Mouse (Mus musculus) liver, embryonic 14.5 days (tissue): ENCODE measurements around the gene Trnau1ap. TPM values are rescaled to one million over a fixed set of nuclear protein-coding genes. Genes with fewer than 3 reads are reported as not detected.
A peak's percentile ranks its signal among the peaks of the same experiment; 100 is the strongest.

Experiments
- ATAC-seq: fragments of 200-750 bp; cut with Nextera tagmentation; 2 replicates; pipeline ENCODE4 v1.8.0; 2017; ENCODE audit warnings: moderate number of reproducible peaks, mild to moderate bottlenecking, moderate library complexity; ENCODE audit not compliant: insufficient read depth
- DNase-seq, 3 experiments: peaks; one replicate each; pipeline ENCODE4 v3.0.0-alpha.2; 2012 to 2013; ENCODE audit warnings: low read depth in 3 of 3, low spot score in 3 of 3
- H3K27ac ChIP-seq: fragments of 300-500 bp; sonication (generic); 2 replicates; pipeline ENCODE4 v1.5.1; 2014; ENCODE audit warnings: moderate library complexity, mild to moderate bottlenecking, control low read depth, inconsistent platforms
- H3K27me3 ChIP-seq: fragments of 300-500 bp; sonication (generic); 2 replicates; pipeline ENCODE4 v1.6.1; 2014; ENCODE audit warnings: mild to moderate bottlenecking, low read length, moderate library complexity; ENCODE audit not compliant: control insufficient read depth, insufficient read depth
- H3K36me3 ChIP-seq: fragments of 300-500 bp; sonication (generic); replicated peaks from 2 replicates; pipeline ENCODE4 v1.6.1; 2014; ENCODE audit warnings: low read depth; ENCODE audit not compliant: control insufficient read depth, insufficient read depth
- H3K4me1 ChIP-seq, 2 experiments: fragments of 200-500 bp in 1 of 2; fragments of 300-500 bp in 1 of 2; sonication (generic) in 1 of 2; replicated peaks; 2 replicates each; pipeline ENCODE4 v1.6.1; 2012 to 2014; ENCODE audit warnings: antibody characterized with exemption in 1 of 2, inconsistent platforms in 1 of 2, low read length in 1 of 2; ENCODE audit not compliant: control insufficient read depth in 2 of 2, insufficient read depth in 2 of 2
- H3K4me2 ChIP-seq: fragments of 300-500 bp; sonication (generic); 2 replicates; pipeline ENCODE4 v1.6.1; 2014; ENCODE audit warnings: low read depth, mild to moderate bottlenecking, control low read depth, moderate library complexity
- H3K4me3 ChIP-seq, 2 experiments: fragments of 200-500 bp in 1 of 2; fragments of 300-500 bp in 1 of 2; sonication (generic) in 1 of 2; 2 replicates each; pipeline ENCODE4 v1.5.1; 2012 to 2014; ENCODE audit warnings: low read depth in 2 of 2, low read length in 2 of 2, mild to moderate bottlenecking in 2 of 2, control low read depth in 1 of 2, inconsistent platforms in 1 of 2, moderate library complexity in 1 of 2; ENCODE audit not compliant: insufficient read depth in 1 of 2
- H3K9ac ChIP-seq: fragments of 300-500 bp; sonication (generic); replicated peaks from 2 replicates; pipeline ENCODE4 v1.6.1; 2014; ENCODE audit warnings: mild to moderate bottlenecking, control low read depth, moderate library complexity
- H3K9me3 ChIP-seq: fragments of 300-500 bp; sonication (generic); 2 replicates; pipeline ENCODE4 v1.6.1; 2016; ENCODE audit warnings: low read length, mixed read lengths; ENCODE audit not compliant: control insufficient read depth
- CTCF ChIP-seq: IDR thresholded peaks from 2 replicates; pipeline ENCODE4 v1.5.1; 2016; ENCODE audit warnings: antibody characterized with exemption, low read depth, control low read depth
- EP300 ChIP-seq: IDR thresholded peaks from 2 replicates; pipeline ENCODE4 v1.6.1; 2016; ENCODE audit warnings: antibody characterized with exemption, low read depth
- WGBS: fragments of 180-500 bp; shearing (Covaris S2); extraction: QIAGEN DNeasy Blood & Tissue Kit; methylation state at CpG from one replicate; pipeline ENCODE4 v1.1.7; 2014; ENCODE audit not compliant: insufficient replicate concordance; 5-methylcytosine and 5-hydroxymethylcytosine counted together
- polyA plus RNA-seq, 2 experiments: library from polyadenylated mRNA; depleted of rRNA in 1 of 2; stranded (reverse) in 1 of 2; unstranded in 1 of 2; fragments of >200 nt; fragmentation: Nextera tagmentation in 1 of 2; extraction: Ambion mirVana in 1 of 2; gene quantifications; 2 replicates each; pipeline versions ENCODE4 v1.2.1 to v1.2.3; 2012 to 2014

The Trnau1ap gene
- polyA plus RNA-seq, 2 experiments, result 8.8 to 36.6 TPM

DNA sequence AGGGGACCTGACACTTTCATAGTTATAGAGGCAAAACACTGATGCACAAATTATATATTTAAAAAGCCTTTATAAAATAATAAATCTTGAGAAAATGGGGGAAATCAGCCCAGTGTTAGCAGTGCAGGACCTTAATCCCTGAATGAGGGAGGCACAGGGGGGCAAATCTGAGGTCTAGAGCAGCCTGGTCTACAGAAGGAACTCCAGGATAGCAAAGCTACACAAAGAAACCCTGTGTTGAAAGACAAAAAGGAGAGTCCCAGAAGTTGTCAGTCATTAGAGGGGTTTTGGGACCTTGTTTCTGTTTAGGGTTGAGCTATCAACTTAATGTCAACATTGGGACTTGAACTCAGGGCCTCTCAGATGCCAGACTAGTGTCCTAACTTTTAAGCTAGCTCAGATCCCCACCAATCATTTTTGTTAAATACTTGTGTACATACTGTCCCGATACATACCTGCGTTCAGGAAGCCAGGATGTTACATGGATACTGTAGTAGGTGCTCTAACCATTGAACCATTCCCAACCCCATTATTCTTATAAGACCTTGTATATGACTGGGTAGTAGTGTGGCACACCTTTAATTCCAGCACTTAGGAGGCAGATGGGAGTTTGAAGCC is 20.9 kb upstream of the Trnau1ap start:
- 17% methylated on average over 2 of the region's 2 CpGs for WGBS
- H3K4me3 ChIP-seq, result no peak overlapping the region
- ATAC-seq (0 out of 2 replicates have a peak, but pooled peaks have one; percentile 0), DNase-seq (no peak)
- H3K9ac ChIP-seq, result no peak overlapping the region
- H3K36me3 ChIP-seq, result peaks cover 14% of the 10 kb centered on the region
- H3K4me2 ChIP-seq, result no peak overlapping the region
- no peaks in the 10 kb centered on the region for H3K27me3 ChIP-seq
- H3K27ac ChIP-seq, result peak overlapping the region; percentile 93
- peaks cover 4 to 18% of the 10 kb centered on the region in 2 experiments for H3K4me1 ChIP-seq
- no peaks in the 10 kb centered on the region for H3K9me3 ChIP-seq
- TF ChIP-seq EP300, result no peak; the same call in 1 of the 2 replicates
- no peak for TF ChIP-seq CTCF

DNA sequence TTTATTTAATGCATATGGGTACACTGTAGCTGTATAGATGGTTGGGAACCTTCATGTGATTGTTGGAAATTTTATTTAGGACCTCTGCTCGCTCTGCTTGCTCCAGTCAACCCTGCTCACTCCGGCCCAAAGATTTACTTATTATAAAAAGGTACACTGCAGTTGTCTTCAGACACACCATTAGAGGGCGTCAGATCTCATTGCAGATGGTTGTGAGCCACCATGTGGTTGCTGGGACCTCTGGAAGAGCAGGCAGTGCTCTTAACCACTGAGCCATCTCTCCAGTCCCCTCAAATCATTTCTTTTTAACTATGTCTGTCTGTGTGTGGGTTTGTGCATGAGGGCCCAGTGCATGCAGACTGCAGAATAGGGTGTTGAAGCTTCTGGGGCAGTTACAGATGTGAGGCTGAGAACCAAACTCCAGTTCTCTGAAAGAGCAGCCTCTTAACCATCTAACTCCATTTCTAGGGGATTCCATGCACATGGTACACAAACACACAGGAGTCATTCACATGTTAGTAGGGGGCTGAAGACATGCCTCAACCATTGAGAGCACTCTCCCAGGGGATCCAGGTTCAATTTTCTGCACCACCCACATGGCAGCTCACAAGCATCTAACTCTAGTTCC is 20.3 kb upstream of the Trnau1ap start:
- DNase-seq (no peak), ATAC-seq (no peak)
- Histone ChIP-seq H3K27ac (peak overlapping the region; percentile 14; the same call in 1 of the 2 replicates), H3K9ac (no peak overlapping the region), H3K27me3 (no peaks in the 10 kb centered on the region), H3K9me3 (no peaks in the 10 kb centered on the region), H3K36me3 (peaks cover 14% of the 10 kb centered on the region), H3K4me1 (peaks cover 3 to 16% of the 10 kb centered on the region in 2 experiments), H3K4me3 (no peak overlapping the region), H3K4me2 (no peak overlapping the region)
- TF ChIP-seq EP300 (no peak), CTCF (peak; percentile 46)
- 40% methylated on average over 3 of the region's 3 CpGs for WGBS

DNA sequence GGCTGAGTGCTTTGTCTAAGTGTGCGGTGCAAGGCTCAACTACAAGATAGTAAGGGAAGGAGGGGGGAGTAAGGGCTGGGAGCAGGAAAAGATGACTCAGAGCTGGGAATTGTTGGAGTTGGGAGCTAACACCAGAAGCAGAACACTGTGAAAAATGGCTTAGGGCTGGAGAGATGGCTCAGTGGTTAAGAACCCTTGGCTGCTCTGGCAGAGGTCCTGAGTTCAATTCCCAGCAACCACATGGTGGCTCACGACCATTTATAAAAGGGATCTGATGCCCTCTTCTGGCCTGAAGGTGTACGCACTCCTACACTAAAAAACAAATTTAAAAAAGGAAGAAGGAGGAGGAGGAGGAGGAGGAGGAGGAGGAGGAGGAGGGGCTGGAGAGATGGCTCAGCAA is 17.3 kb upstream of the Trnau1ap start:
- Histone ChIP-seq H3K4me1 (peaks cover 12 to 31% of the 10 kb centered on the region in 2 experiments), H3K27me3 (no peaks in the 10 kb centered on the region), H3K4me2 (no peak overlapping the region), H3K9me3 (no peaks in the 10 kb centered on the region), H3K9ac (no peak overlapping the region), H3K36me3 (peaks cover 14% of the 10 kb centered on the region), H3K4me3 (no peak overlapping the region), H3K27ac (no peak overlapping the region)
- WGBS, result 52% methylated on average over 3 of the region's 3 CpGs
- TF ChIP-seq EP300, result no peak
- peak; percentile 44 for TF ChIP-seq CTCF
- ATAC-seq (no peak), DNase-seq (no peak)

DNA sequence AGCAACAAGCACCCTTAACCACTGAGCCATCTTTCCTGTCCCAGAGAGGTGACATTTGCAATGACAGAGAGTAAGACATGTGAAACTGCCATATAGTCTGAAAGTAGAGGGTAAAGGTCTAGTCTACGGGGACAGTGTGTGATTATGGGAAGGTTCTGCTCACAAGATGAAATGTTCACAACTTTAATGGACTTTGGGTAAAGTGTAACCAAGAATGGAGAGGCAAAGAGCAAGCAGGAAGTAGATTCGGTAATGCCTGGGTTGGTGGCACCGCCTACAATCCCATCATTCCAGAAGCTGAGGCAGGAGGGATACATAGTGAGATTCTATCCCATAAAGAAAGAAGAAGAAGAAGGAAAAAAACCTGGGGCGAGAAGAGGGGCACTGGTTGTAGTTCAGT is 16.9 kb upstream of the Trnau1ap start:
- Histone ChIP-seq H3K36me3 (peaks cover 10% of the 10 kb centered on the region), H3K9me3 (no peaks in the 10 kb centered on the region), H3K9ac (no peak overlapping the region), H3K27me3 (no peaks in the 10 kb centered on the region), H3K4me1 (peaks cover 12 to 31% of the 10 kb centered on the region in 2 experiments), H3K4me2 (no peak overlapping the region; the same call in 1 of the 2 replicates), H3K27ac (no peak overlapping the region), H3K4me3 (no peak overlapping the region)
- DNase-seq (no peak), ATAC-seq (no peak)
- WGBS, result 69% methylated on average over 4 of the region's 4 CpGs
- no peak for TF ChIP-seq EP300
- TF ChIP-seq CTCF, result no peak

DNA sequence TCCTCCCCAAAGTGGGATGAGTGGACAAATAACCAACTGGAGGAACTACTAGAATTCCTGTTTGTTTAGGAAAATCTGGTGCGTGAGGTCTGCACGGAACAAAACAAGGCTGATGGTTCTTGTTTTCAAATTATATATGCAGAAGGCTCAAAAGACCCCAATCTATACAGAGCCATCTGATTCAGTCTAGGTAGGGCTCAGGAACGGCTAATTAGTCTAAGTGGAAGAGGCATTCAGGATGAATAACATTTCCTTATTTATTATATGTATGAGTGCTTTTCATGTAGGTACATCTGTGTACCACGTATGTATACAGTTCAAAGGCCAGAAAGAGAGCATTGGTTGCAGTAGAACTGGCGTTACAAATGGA is 16.5 kb upstream of the Trnau1ap start:
- Histone ChIP-seq H3K9me3 (no peaks in the 10 kb centered on the region), H3K4me1 (peaks cover 12 to 28% of the 10 kb centered on the region in 2 experiments), H3K36me3 (peaks cover 6% of the 10 kb centered on the region), H3K27me3 (no peaks in the 10 kb centered on the region), H3K4me3 (peak overlapping the region in 1 of 2 experiments; percentile 72; a peak in 2 of 4 replicates), H3K9ac (no peak overlapping the region), H3K27ac (no peak overlapping the region), H3K4me2 (peak overlapping the region; percentile 92)
- DNase-seq (no peak), ATAC-seq (no peak)
- TF ChIP-seq EP300 (no peak), CTCF (no peak)
- 43% methylated on average over 5 of the region's 5 CpGs for WGBS
